Mouse (Mus musculus) liver, adult 2 months (tissue): ENCODE measurements around the gene Fam107b.

Experiments used
- CTCF ChIP-seq: fragments of 200-500 bp; IDR thresholded peaks from 2 replicates; pipeline ENCODE4 v1.5.1; 2011; ENCODE audit warnings: low read depth, low read length, control low read depth
- POLR2A ChIP-seq: fragments of 200-500 bp; IDR thresholded peaks from 2 replicates; pipeline ENCODE4 v1.6.1; 2011; ENCODE audit warnings: low read length, control low read depth; ENCODE audit not compliant: insufficient read depth; ENCODE audit errors: extremely low read depth

GRCm38 (mm10) chr2:3708621-3709020 is 138.3 kb downstream of the Fam107b start:
- no peak for TF ChIP-seq CTCF
- no peak for TF ChIP-seq POLR2A
